Mouse (Mus musculus): Measurements from ENCODE around the gene Elac2.

Gene Elac2

DNA sequence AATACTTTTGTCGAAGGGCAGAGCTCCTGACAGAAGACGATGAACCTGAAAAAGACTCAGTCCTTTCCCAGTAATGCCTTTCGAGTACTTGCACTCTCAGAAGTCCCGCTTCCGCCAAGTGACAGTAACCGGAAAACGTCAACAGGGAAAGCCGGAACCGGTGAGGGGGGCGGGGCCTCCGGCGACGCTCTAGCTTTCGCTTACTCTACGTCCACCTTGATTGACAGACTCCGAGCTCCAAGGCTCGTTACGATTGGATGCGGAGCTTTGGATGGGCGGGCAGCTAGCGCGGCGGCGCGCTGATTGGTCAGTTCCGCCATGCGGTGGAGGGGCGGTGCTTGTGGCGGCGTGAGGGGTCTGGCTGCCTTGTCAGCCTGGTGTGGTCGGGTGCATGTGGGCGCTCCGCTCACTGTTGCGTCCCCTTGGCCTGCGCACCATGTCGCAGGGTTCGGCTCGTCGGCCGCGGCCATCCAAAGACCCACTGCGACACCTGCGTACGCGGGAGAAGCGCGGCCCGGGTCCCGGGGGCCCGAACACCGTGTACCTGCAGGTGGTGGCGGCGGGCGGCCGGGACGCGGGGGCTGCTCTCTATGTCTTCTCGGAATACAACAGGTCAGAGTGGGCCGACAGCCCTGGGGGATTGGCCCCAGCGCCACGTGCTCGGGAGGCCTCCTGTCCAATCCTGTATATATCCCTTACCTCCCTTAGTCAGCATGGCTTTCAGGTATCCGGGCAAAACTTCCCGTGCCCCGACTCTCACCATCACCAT is at the start of gene Elac2:
Gene Elac2, plus strand, starts transcription at position 319 of the 769 bp plus-strand sequence.
- peak; percentile 100 for ATAC-seq (ENCODE audit: insufficient number of reproducible peaks, low FRiP score, low TSS enrichment)

- ATAC-seq (ENCODE audit: insufficient number of reproducible peaks, low FRiP score, low TSS enrichment) = no peak
These were observed 49.7 kb upstream of the Elac2 start for GRCm38 (mm10) chr11:64929130-64929529.

GRCm38 (mm10) chr11:64931060-64931770 is 47.6 kb upstream of the Elac2 start:
- ATAC-seq (ENCODE audit: insufficient number of reproducible peaks, low FRiP score, low TSS enrichment) = no peak

DNA sequence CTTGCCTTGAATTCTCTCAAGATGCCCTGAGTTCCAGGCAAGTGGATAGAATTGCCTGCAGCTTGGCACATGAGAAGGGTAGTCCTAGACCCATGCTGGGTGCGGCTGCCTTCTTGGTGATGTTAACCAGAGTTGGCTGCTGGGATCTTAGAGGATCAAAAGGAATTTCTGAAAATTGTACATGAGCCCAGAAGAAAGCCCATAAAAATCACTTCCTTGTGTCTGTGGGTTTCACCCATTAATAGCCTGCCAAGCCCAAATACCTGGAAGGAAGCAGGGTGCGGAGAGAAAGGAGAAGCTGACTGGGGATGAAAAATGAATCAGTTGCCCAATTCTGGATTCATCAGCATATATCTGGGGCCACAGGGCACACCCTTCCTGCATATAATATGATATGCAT is 41.6 kb upstream of the Elac2 start:
- ATAC-seq (ENCODE audit: insufficient number of reproducible peaks, low FRiP score, low TSS enrichment) = no peak

DNA sequence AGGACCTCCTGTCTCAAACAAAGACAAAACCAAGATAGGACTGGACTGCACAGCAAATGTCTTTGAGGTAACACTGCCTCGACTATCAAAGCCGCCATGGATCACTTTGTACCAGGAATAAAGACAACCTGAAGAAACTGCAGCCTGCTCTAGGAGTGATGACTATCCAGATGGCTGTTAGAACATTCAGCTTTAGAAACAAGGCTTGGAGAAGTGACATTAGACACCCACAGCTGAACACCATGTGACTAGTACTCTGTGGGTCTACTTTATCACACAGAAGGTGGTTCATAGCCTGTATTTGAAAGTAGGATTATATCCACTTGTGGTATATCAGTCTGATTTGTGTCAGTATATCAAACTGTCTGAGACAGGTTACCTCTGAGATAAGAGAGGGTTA is 37.6 kb upstream of the Elac2 start:
- no peak for ATAC-seq (ENCODE audit: insufficient number of reproducible peaks, low FRiP score, low TSS enrichment)

DNA sequence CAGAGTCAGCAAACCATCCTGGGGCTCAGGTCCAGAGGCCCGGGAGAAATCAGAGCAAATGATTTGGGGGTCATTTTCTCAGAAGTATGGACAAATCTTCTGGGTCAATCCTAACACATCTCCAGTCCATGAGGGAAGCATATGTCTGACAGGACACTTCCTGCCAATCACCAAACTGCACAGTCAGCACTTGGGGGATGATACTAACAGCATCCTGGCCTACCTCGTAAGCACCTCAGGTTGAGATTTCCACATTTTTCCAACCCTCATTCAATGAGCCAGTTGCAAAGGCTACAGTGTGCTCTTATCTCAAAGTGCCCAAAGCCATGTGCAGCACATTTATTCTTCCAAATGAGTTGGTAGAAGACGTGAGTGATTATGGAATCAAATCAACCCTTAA is 29.1 kb upstream of the Elac2 start:
- ATAC-seq (ENCODE audit: insufficient number of reproducible peaks, low FRiP score, low TSS enrichment) = no peak

- no peak for ATAC-seq (ENCODE audit: insufficient number of reproducible peaks, low FRiP score, low TSS enrichment)
These were observed 21.7 kb upstream of the Elac2 start for GRCm38 (mm10) chr11:64956962-64957729.

GRCm38 (mm10) chr11:64962629-64963028 is 16.2 kb upstream of the Elac2 start:
- ATAC-seq (ENCODE audit: insufficient number of reproducible peaks, low FRiP score, low TSS enrichment) = no peak

- ATAC-seq (ENCODE audit: insufficient number of reproducible peaks, low FRiP score, low TSS enrichment) = no peak
These were observed 10.3 kb upstream of the Elac2 start for GRCm38 (mm10) chr11:64968507-64968906.

DNA sequence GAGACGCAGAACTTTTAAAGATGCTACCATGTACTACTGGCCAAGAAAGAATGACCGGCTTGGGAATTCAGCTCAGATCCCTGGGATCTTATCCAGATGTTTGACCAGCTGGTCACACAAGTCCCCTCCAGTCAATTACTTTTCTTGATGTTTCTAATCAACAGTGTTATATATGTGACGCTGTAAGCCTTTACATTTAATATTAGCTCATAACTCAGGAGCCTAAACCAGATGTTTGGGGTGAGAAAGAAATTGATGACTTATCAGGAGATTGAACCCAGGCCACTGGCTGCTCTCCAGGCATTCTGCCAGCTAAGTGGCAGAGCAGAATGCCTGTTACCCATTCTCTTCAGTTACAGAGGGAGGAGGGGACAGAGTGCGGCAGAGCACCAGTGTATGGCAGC is 9.9 kb upstream of the Elac2 start:
- no peak for ATAC-seq (ENCODE audit: insufficient number of reproducible peaks, low FRiP score, low TSS enrichment)

GRCm38 (mm10) chr11:64971471-64971988 is 7.3 kb upstream of the Elac2 start:
- ATAC-seq (ENCODE audit: insufficient number of reproducible peaks, low FRiP score, low TSS enrichment) = no peak

DNA sequence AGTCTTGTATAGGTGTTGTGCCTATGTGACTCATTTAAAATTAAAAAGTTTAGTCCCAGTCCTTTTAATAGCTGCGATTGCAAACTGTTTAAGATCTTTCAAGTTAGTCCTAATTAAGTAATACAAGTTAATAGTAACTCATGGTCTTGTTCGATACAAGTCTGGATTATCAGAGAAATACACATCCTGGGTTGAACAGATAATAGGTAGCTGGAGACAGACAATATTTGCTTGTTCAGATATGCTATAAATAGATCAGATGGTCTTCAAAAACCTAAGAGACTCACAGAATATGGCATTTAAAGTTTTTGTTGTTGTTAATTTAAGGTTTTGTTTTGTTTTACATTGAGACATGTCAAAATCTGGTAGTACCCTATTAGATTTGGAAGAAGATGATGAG is 6.4 kb upstream of the Elac2 start:
- ATAC-seq (ENCODE audit: insufficient number of reproducible peaks, low FRiP score, low TSS enrichment) = no peak

GRCm38 (mm10) chr11:64979489-64979845 is 629 bp downstream of the Elac2 start:
- no peak for ATAC-seq (ENCODE audit: insufficient number of reproducible peaks, low FRiP score, low TSS enrichment)

GRCm38 (mm10) chr11:64988556-64988955 is 9.7 kb downstream of the Elac2 start:
- ATAC-seq (ENCODE audit: insufficient number of reproducible peaks, low FRiP score, low TSS enrichment) = no peak

DNA sequence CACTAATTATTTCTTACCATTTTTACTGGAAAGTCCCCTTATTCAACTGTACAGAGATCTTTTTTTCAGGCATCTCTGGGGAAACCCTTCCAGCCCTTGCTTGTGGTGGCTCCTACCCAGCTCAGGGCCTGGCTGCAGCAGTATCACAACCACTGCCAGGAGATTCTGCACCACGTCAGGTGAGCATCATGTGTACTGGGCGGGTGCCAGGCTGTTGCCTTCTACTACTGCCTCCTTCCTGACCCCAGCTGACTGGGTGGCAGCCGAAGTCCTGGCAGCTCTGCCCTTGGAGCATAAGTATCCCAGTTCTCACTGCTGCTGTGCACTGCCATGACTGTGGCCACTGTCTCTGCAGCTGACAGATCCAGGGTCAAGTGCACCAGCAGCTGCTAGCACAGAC is 19.6 kb downstream of the Elac2 start:
- no peak for ATAC-seq (ENCODE audit: insufficient number of reproducible peaks, low FRiP score, low TSS enrichment)

DNA sequence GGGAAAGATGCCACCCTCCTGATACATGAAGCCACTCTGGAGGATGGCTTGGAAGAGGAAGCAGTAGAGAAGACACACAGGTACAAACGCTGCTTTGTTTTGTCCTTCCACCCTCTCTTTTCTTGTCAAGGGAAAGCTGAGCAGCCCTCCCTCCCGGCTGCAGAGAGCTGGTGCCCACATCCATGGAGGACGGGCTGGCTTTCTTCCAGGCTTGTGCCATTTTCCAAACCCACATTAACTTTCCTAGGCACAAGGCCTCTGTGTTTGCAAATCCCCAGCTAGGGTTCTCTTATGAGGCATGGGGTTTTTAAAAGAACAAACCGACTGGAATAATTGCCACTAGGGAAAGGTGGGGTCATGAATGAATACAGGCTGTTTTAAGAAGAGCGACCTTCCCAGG is 20.8 kb downstream of the Elac2 start:
- no peak for ATAC-seq (ENCODE audit: insufficient number of reproducible peaks, low FRiP score, low TSS enrichment)

GRCm38 (mm10) chr11:65001729-65002128 is 22.9 kb downstream of the Elac2 start:
- no peak for ATAC-seq (ENCODE audit: insufficient number of reproducible peaks, low FRiP score, low TSS enrichment)

- no peak for ATAC-seq (ENCODE audit: insufficient number of reproducible peaks, low FRiP score, low TSS enrichment)
These were observed 24.8 kb downstream of the Elac2 start for GRCm38 (mm10) chr11:65003611-65004010.

- ATAC-seq (ENCODE audit: insufficient number of reproducible peaks, low FRiP score, low TSS enrichment) = no peak
These were observed 26.0 kb downstream of the Elac2 start for GRCm38 (mm10) chr11:65004836-65005235.

- no peak for ATAC-seq (ENCODE audit: insufficient number of reproducible peaks, low FRiP score, low TSS enrichment)
These were observed 27.2 kb downstream of the Elac2 start for GRCm38 (mm10) chr11:65006047-65006446.

DNA sequence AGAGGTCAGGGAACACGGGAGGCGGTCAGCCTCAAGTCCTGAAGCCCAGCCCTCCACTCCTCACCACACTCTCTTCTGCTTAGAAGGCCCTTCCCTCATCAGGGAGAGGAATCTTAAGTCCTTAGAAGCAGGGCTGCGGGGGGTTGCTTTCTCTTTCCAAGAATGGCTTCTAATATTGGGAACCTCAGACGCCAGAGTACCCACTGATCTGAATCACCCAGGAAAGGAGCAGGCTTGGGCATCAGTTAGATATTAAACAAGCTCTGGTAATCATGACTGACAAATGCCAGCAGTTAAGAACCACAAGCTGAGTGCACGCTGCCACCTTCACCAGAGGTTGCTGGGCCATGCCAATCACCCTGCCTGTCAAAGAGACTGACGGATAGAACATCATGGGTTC is 35.1 kb downstream of the Elac2 start:
- ATAC-seq (ENCODE audit: insufficient number of reproducible peaks, low FRiP score, low TSS enrichment) = no peak

Data from cerebellum, adult (tissue).